Mouse (Mus musculus) forebrain, embryonic 12.5 days (tissue): Measurements from ENCODE around the gene Plekhg4. TPM values are rescaled to one million over a fixed set of nuclear protein-coding genes. Genes with fewer than 3 reads are reported as not detected.

ENCODE experiments used
- ATAC-seq: fragments of 200-750 bp; cut with Nextera tagmentation; 2 replicates; pipeline ENCODE4 v1.8.0; 2017; ENCODE audit warnings: moderate TSS enrichment; ENCODE audit not compliant: low FRiP score
- H3K27ac ChIP-seq: fragments of 300-500 bp; sonication (generic); 2 replicates; pipeline ENCODE4 v1.5.1; 2016; ENCODE audit warnings: mild to moderate bottlenecking
- H3K27me3 ChIP-seq: fragments of 300-500 bp; sonication (generic); 2 replicates; pipeline ENCODE4 v1.6.1; 2016; ENCODE audit warnings: mild to moderate bottlenecking
- H3K36me3 ChIP-seq: fragments of 300-500 bp; sonication (generic); replicated peaks from 2 replicates; pipeline ENCODE4 v1.6.1; 2016; ENCODE audit warnings: mild to moderate bottlenecking
- H3K4me1 ChIP-seq: fragments of 300-500 bp; sonication (generic); 2 replicates; pipeline ENCODE4 v1.6.1; 2016
- H3K4me2 ChIP-seq: fragments of 300-500 bp; sonication (generic); 2 replicates; pipeline ENCODE4 v1.6.1; 2016; ENCODE audit warnings: mild to moderate bottlenecking, moderate library complexity
- H3K4me3 ChIP-seq: fragments of 300-500 bp; sonication (generic); replicated peaks from 2 replicates; pipeline ENCODE4 v1.5.1; 2016; ENCODE audit warnings: mild to moderate bottlenecking
- H3K9ac ChIP-seq: fragments of 300-500 bp; sonication (generic); 2 replicates; pipeline ENCODE4 v1.6.1; 2016; ENCODE audit warnings: mild to moderate bottlenecking
- H3K9me3 ChIP-seq: fragments of 300-500 bp; sonication (generic); 2 replicates; pipeline ENCODE4 v1.6.1; 2016
- WGBS: fragments of 180-500 bp; shearing (Covaris S2); methylation state at CpG from one replicate; pipeline ENCODE4 v1.1.7; 2016; 5-methylcytosine and 5-hydroxymethylcytosine counted together
- polyA plus RNA-seq: library from polyadenylated mRNA; unstranded; fragments of >200 nt; fragmentation: Nextera tagmentation; extraction: Ambion mirVana; gene quantifications from 2 replicates; pipeline ENCODE4 v1.2.1, GENCODE M21; 2016

The Plekhg4 gene
- polyA plus RNA-seq, 1 experiment from 2014 or later = 1.2 TPM

DNA sequence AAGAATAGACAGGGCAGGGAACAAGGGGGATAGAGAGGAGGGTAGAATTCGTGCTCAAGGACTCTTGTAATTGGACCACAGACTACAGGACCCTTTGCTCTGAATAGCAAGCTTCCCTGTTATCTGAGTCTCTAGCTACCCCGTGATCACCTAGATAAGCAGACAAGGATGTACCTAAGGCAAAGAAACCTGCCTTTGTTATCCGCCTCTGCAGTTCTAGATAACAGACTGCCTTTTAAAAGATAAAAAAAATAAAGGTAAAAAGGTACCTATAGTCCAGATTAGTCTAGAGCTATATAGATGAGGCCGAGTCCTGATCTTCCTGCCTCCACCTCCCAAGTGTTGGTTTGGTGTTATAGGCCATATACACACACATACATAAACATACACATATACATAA lies 30.3 kb upstream of the Plekhg4 start:
- WGBS = 70% methylated on average over 4 of the region's 4 CpGs
- H3K4me1 ChIP-seq = peaks cover 19% of the 10 kb centered on the region
- H3K27me3 ChIP-seq = peaks cover 8% of the 10 kb centered on the region
- no peak overlapping the region for H3K27ac ChIP-seq
- no peak for ATAC-seq
- no peaks in the 10 kb centered on the region for H3K36me3 ChIP-seq
- H3K4me2 ChIP-seq = no peak overlapping the region
- no peaks in the 10 kb centered on the region for H3K9me3 ChIP-seq
- no peak overlapping the region for H3K4me3 ChIP-seq
- H3K9ac ChIP-seq = no peak overlapping the region

DNA sequence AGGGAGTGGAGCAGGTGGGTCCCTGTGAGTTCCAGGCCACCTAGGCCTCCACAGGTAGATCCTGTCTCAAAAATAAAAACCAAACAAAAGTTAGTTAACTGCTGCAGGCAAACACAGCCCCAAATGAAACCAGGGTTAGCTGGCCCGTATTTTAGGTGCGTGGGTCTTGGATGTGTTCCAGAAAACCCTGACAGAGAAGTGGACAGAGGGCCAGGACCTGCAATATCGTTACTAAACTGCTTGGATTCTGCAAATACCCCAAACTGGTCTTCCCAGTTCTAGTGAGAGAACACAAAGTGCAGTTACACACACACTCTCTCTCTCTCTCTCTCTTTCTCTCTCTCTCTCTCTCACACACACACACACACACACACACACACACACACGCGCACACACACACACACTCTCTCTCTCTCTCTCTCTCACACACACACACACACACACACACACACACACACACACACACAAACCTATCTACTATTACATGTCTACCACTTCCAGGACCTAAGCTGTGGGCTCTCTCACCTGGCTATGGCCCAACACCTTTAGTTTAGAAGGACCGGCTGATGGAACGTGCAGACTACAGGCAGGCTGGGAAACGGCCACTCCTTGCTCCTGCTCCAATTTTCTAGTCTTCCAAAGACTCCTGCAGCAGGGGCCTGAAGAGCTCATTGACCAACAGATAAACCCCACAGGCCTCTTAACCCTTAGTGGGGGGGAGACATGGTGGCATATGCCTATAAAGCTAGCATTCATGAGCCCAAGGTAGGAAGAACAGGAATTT lies 29.1 kb upstream of the Plekhg4 start:
- Histone ChIP-seq H3K4me1 (peaks cover 22% of the 10 kb centered on the region), H3K27ac (no peak overlapping the region), H3K9ac (no peak overlapping the region), H3K9me3 (no peaks in the 10 kb centered on the region), H3K4me3 (no peak overlapping the region), H3K4me2 (no peak overlapping the region), H3K27me3 (peaks cover 7% of the 10 kb centered on the region), H3K36me3 (no peaks in the 10 kb centered on the region)
- no peak for ATAC-seq
- WGBS = 71% methylated on average over 8 of the region's 8 CpGs

GRCm38 (mm10) chr8:105345061-105345975 lies 27.8 kb upstream of the Plekhg4 start:
- 0 out of 2 replicates have a peak overlapping the region, but pooled peaks have one; percentile 1 for H3K27ac ChIP-seq
- WGBS = 67% methylated on average over 7 of the region's 7 CpGs
- no peak overlapping the region for H3K9ac ChIP-seq
- peaks cover 34% of the 10 kb centered on the region for H3K4me1 ChIP-seq
- no peaks in the 10 kb centered on the region for H3K9me3 ChIP-seq
- ATAC-seq = no peak
- peaks cover 7% of the 10 kb centered on the region for H3K27me3 ChIP-seq
- H3K4me2 ChIP-seq = peak overlapping the region; percentile 68; the same call in 1 of the 2 replicates
- no peaks in the 10 kb centered on the region for H3K36me3 ChIP-seq
- H3K4me3 ChIP-seq = no peak overlapping the region

DNA sequence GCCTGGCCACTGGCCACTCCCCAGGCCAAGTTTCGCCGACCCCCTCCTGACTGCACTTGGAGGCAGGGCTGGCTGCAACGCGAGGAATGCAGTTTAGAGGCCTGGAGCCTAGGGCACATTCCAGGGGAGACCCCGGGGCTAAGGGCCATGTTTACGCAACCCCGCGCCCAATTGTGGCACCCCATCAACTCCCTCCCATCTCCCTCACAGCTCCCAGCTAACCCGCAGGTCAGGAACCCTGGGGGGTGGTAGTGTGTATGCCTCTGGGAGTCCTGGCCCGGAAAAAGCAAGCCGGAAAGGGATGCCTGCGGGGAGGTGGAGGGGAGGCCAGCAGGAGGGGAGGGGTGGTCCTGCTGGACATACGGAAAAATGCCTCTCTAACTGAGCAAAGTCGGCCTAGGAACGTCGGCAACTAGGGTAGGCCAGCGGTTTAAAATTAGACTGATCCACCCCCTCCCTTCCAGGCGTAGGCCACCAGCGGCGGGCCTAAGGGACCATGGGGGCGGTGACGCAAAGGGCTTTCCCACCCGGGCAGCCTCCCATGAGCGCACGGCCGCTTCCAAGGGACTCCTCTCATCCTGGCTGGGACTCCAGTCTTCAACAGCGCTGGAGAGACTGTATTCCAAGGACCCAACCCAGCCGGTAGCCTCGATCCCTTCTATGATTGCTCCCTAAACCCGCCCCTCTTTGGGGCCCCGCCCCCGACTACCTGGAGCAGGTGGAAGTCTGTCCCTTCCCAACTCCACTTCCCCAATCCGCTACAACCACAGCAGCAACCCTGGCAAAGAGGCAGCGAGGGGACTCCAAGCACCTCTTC lies 26.3 kb upstream of the Plekhg4 start:
- Histone ChIP-seq H3K4me1 (peaks cover 38% of the 10 kb centered on the region), H3K4me2 (peak overlapping the region; percentile 68), H3K36me3 (no peaks in the 10 kb centered on the region), H3K27ac (peak overlapping the region; percentile 77), H3K9me3 (no peaks in the 10 kb centered on the region), H3K4me3 (peak overlapping the region; percentile 58), H3K27me3 (peaks cover 7% of the 10 kb centered on the region), H3K9ac (peak overlapping the region; percentile 60)
- 1% methylated on average over 34 of the region's 34 CpGs for WGBS
- ATAC-seq = peak; percentile 13

GRCm38 (mm10) chr8:105347428-105348221 lies 25.4 kb upstream of the Plekhg4 start, which contains the start of gene Fhod1:
Gene Fhod1 (minus strand): TSS chr8:105347953.
- Histone ChIP-seq H3K9ac (peak within 1 kb of the TSS; percentile 60), H3K4me2 (peak within 1 kb of the TSS; percentile 68), H3K4me3 (peak within 1 kb of the TSS; percentile 58), H3K27me3 (peaks cover 7% of the 10 kb centered on the region), H3K36me3 (no peaks in the 10 kb centered on the region), H3K9me3 (no peaks in the 10 kb centered on the region), H3K27ac (peak within 1 kb of the TSS; percentile 77), H3K4me1 (peaks cover 38% of the 10 kb centered on the region)
- under 1% methylated on average over 53 of the region's 53 CpGs for WGBS
- peak; percentile 91 for ATAC-seq

DNA sequence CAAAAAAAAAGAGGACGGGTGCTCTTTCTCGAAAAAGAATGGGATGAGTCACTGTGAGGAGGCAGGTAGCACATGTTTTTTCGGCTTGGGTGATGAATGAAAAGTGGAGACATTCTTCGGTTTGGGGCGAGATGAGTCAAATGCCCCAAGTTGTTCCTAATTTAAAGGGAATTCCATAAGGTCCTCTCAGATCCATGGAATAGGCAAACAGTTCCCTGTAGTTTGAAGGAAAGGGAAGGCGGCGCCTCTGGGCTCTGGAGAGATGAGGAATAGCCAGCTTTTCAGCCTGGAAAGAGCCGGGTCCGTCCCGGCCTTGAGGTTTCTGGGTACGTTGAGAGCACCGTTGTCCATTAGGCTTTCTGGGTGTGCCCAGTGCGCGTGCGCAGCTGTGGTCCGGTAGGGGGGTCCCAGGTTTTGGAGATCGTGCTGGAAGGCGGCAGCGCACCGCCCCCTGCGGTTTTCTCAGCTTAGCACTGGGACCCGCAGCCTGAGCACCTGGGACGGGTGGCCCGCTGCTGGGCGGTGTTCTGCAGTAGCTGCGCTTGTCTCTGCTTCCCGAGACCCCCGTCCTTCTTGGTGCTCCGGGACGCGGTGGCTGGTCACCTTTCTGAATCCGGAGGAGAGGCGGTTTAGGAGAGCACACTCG lies 24.5 kb upstream of the Plekhg4 start, which contains the start of gene Slc9a5:
TSS of gene Slc9a5 (plus strand) at position 394 of the 646 bp plus-strand sequence.
- Histone ChIP-seq H3K4me1 (peaks cover 38% of the 10 kb centered on the region), H3K9me3 (no peaks in the 10 kb centered on the region), H3K27me3 (peaks cover 7% of the 10 kb centered on the region), H3K4me2 (peak within 1 kb of the TSS; percentile 68), H3K27ac (peak within 1 kb of the TSS; percentile 77), H3K9ac (peak within 1 kb of the TSS; percentile 60), H3K36me3 (no peaks in the 10 kb centered on the region), H3K4me3 (peak within 1 kb of the TSS; percentile 58)
- under 1% methylated on average over 34 of the region's 34 CpGs for WGBS
- peak; percentile 44 for ATAC-seq

DNA sequence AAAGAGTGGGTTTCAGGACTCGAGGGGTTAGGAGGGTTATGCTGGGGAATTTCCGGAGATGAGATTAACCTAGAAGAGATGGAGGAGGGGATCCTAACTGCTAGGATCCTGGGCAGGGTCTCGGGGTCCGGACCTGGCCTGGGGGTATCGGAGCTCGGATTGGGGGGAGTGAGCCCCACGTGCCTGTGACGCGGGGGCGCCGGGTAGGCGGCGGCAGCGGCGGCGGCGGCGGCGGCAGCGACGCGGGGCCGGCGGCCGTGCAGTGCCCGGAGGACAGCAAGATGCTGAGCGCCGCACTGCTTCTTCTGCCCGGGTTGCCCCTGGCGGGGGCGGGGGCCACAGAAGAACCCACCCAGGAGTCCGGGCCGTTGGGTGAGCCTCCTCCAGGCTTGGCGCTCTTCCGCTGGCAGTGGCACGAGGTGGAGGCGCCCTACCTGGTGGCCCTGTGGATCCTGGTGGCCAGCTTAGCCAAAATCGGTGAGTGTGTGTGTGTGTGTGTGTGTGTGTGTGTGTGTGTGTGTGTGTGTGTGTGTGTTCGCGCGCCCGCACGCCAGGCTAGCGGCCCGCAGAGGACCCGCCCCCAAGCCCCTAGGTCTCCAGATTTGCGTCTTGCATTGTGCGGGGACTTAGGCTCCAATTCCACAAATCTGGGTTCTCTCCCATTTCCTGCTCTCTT lies 23.8 kb upstream of the Plekhg4 start:
- Histone ChIP-seq H3K27ac (peak overlapping the region; percentile 77), H3K9ac (peak overlapping the region; percentile 60), H3K4me2 (peak overlapping the region; percentile 68), H3K4me1 (peaks cover 38% of the 10 kb centered on the region), H3K9me3 (no peaks in the 10 kb centered on the region), H3K27me3 (peaks cover 7% of the 10 kb centered on the region), H3K36me3 (no peaks in the 10 kb centered on the region), H3K4me3 (peak overlapping the region; percentile 58)
- under 1% methylated on average over 47 of the region's 48 CpGs for WGBS
- ATAC-seq = peak; percentile 33

DNA sequence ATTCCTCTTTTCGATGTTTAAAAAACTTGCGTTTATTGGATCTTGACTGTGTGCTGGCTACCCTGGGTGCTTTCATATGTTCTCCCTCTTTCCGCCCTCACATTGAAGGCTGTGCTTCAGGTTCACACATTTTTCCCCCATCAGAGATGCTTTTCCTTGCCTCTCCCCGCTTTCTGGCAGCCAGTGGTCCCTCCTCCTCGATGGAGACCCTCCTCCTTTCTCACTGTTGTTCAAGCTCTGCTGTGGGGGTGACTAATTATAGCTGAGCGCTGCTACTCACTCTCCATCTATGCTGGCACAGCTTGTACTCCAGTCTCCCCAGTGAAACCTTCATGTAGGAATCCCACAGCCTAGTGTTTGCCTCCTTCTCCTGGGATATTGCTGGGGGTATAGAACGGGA lies 22.9 kb upstream of the Plekhg4 start:
- 36% methylated on average over 7 of the region's 7 CpGs for WGBS
- Histone ChIP-seq H3K4me2 (peak overlapping the region; percentile 68), H3K27me3 (peaks cover 7% of the 10 kb centered on the region), H3K36me3 (no peaks in the 10 kb centered on the region), H3K4me3 (peak overlapping the region; percentile 58), H3K4me1 (peaks cover 38% of the 10 kb centered on the region), H3K27ac (no peak overlapping the region), H3K9ac (peak overlapping the region; percentile 60; the same call in 1 of the 2 replicates), H3K9me3 (no peaks in the 10 kb centered on the region)
- no peak for ATAC-seq

DNA sequence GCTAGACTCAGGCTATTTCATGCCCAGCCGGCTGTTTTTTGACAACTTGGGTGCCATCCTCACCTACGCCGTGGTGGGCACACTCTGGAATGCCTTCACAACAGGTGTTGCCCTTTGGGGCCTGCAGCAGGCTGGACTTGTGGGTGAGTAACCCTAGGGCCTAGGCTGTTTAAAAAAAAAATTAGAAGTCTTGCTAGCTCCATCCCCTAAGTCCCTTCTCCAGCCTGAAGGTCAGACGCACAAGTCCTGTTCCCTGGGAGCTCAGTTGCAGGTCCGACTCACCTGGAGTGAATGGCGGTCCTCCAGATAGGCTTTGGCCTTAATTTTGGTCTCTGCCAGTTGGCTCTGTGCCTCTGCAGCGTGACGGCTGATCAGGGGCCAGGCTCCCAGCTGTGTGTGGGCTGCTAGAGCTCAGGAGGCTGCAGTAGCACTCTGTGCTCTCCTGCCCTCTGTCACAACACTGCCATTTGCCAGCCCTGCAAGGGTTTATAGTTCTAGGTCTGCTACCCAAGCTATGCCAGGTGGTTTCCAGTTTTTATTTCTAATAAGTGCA lies 19.4 kb upstream of the Plekhg4 start:
- H3K4me1 ChIP-seq = peaks cover 15% of the 10 kb centered on the region
- peaks cover 24% of the 10 kb centered on the region; the same call in 1 of the 2 replicates for H3K36me3 ChIP-seq
- ATAC-seq = no peak
- no peaks in the 10 kb centered on the region for H3K9me3 ChIP-seq
- no peak overlapping the region for H3K4me2 ChIP-seq
- H3K4me3 ChIP-seq = no peak overlapping the region
- 84% methylated on average over 8 of the region's 8 CpGs for WGBS
- no peak overlapping the region for H3K27ac ChIP-seq
- H3K27me3 ChIP-seq = no peaks in the 10 kb centered on the region
- H3K9ac ChIP-seq = no peak overlapping the region

- Histone ChIP-seq H3K36me3 (peaks cover 24% of the 10 kb centered on the region; the same call in 1 of the 2 replicates), H3K27me3 (no peaks in the 10 kb centered on the region), H3K9me3 (no peaks in the 10 kb centered on the region), H3K4me1 (peaks cover 11% of the 10 kb centered on the region), H3K9ac (no peak overlapping the region), H3K4me2 (no peak overlapping the region), H3K4me3 (no peak overlapping the region), H3K27ac (no peak overlapping the region)
- ATAC-seq = no peak
- 93% methylated on average over 4 of the region's 4 CpGs for WGBS
Observed at GRCm38 (mm10) chr8:105354549-105354948, 18.5 kb upstream of the Plekhg4 start.
